In the genomic region with DNA sequence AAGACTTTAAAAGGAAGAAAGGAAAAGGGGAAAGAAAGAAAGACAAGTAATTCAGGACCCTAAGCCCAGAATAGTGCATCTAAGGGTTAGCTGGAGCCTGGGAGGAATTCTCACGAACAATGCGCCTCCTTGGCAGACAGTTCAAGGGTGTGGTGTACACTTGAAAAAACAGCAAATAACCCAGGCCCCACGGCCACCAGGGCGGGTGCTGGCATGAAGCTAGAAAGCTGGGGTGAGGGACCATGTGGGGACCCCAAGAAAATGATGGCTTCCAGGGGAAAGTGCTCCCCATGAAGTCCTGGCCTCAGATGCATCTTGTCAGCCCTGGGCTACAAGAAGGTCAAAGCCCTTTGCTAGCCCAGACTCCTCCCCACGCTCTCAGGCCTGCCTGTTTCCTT, we compare ENCODE assay signal across 12 mouse cellular contexts. TPM values are rescaled to one million over a fixed set of nuclear protein-coding genes. Genes with fewer than 3 reads are reported as not detected.
DNase-seq lines count a peak whose midpoint lies in the region; ATAC-seq and TF ChIP-seq lines count a peak whose summit lies in the region.
"Had no signal": no experiment of that assay in that cellular context is flagged by ENCODE, and none has a peak within 500 bp of the region (broad histone marks: within the 10 kb centered on the region; RNA-seq: fewer than 3 reads in every experiment).

No protein-coding gene starts in this region.

- DNase-seq in hindbrain, postnatal 0 days (ENCODE audit: low spot score), result no peak
- DNase-seq in Patski (ENCODE audit: low read depth, low spot score), result no peak
- DNase-seq in embryonic facial prominence, embryonic 14.5 days (ENCODE audit: low spot score), result no peak
- DNase-seq in lung, adult 2 months, result peak; percentile 39
- no peak for DNase-seq in embryo, embryonic 11 days
- no peak for DNase-seq in ovary, adult 18-20 months (ENCODE audit: low spot score)
- DNase-seq: cerebellum, adult 11-12 months; kidney, adult 9 months had no signal

- H3K27me3 ChIP-seq in hindbrain, postnatal 0 days (ENCODE audit: insufficient read depth, low read length), result no peaks in the 10 kb centered on the region
- H3K27me3 ChIP-seq in hindbrain, embryonic 13.5 days, result no peaks in the 10 kb centered on the region
- no peaks in the 10 kb centered on the region for H3K27me3 ChIP-seq in Patski
- no peaks in the 10 kb centered on the region for H3K27me3 ChIP-seq in embryonic facial prominence, embryonic 14.5 days (replicated peaks; ENCODE audit: control insufficient read depth, insufficient read depth, low read length)
- H3K27me3 ChIP-seq: CH12.LX had no signal

- in situ Hi-C loops in Patski (cut with MboI; ENCODE audit: low pct_unique_long_range_greater_than_20kb), result no loop called here

- H3K9ac ChIP-seq in hindbrain, postnatal 0 days (replicated peaks; ENCODE audit: low read length), result no peak overlapping the region
- no peak overlapping the region for H3K9ac ChIP-seq in hindbrain, embryonic 13.5 days
- H3K9ac ChIP-seq in embryonic facial prominence, embryonic 14.5 days (ENCODE audit: low read depth, low read length), result no peak overlapping the region
- H3K9ac ChIP-seq: limb, embryonic 12.5 days had no signal

- no peak for TF ChIP-seq POLR2A in lung, adult 2 months (IDR thresholded peaks at IDR 0.05; ENCODE audit: borderline replicate concordance, extremely low read depth, low read depth, low read length)

- 59% methylated on average over 5 of the region's 5 CpGs for WGBS in hindbrain, postnatal 0 days
- WGBS in hindbrain, embryonic 13.5 days, result 83% methylated on average over 5 of the region's 5 CpGs
- 66% methylated on average over 5 of the region's 5 CpGs for WGBS in embryonic facial prominence, embryonic 14.5 days
- WGBS in lung, adult 2 months, result 16% methylated on average over 5 of the region's 5 CpGs

- ATAC-seq in hindbrain, postnatal 0 days, result no peak
- no peak for ATAC-seq in hindbrain, embryonic 13.5 days (ENCODE audit: low FRiP score)
- peak; percentile 12 for ATAC-seq in Patski
- ATAC-seq in embryonic facial prominence, embryonic 14.5 days (ENCODE audit: low read depth), result no peak; the same call in 1 of the 2 replicates
- ATAC-seq in frontal cortex, adult (ENCODE audit: low TSS enrichment), result no peak

- TF ChIP-seq CTCF in hindbrain, postnatal 0 days (IDR thresholded peaks at IDR 0.05; ENCODE audit: low read depth), result no peak
- TF ChIP-seq CTCF in Patski (IDR thresholded peaks at IDR 0.05), result no peak
- TF ChIP-seq CTCF in lung, adult 2 months (IDR thresholded peaks at IDR 0.05; ENCODE audit: insufficient read depth, low read length), result no peak

- H3K4me2 ChIP-seq in hindbrain, postnatal 0 days (ENCODE audit: low read depth, low read length), result no peak overlapping the region
- H3K4me2 ChIP-seq in hindbrain, embryonic 13.5 days, result no peak overlapping the region
- H3K4me2 ChIP-seq in embryonic facial prominence, embryonic 14.5 days (ENCODE audit: low read depth, low read length), result no peak overlapping the region
- H3K4me2 ChIP-seq: limb, embryonic 12.5 days had no signal

- H3K27ac ChIP-seq in hindbrain, postnatal 0 days, result peak overlapping the region; percentile 36; the same call in 1 of the 2 replicates
- H3K27ac ChIP-seq in hindbrain, embryonic 13.5 days, result no peak overlapping the region
- 0 out of 2 replicates have a peak overlapping the region, but pooled peaks have one; percentile 55 for H3K27ac ChIP-seq in embryonic facial prominence, embryonic 14.5 days (replicated peaks; ENCODE audit: low read depth, low read length)
- H3K27ac ChIP-seq: limb, embryonic 12.5 days had no signal

- H3K36me3 ChIP-seq in hindbrain, postnatal 0 days (ENCODE audit: insufficient read depth, low read length), result no peaks in the 10 kb centered on the region
- H3K36me3 ChIP-seq in hindbrain, embryonic 13.5 days, result no peaks in the 10 kb centered on the region
- no peaks in the 10 kb centered on the region for H3K36me3 ChIP-seq in embryonic facial prominence, embryonic 14.5 days (ENCODE audit: control insufficient read depth, insufficient read depth, low read length)
- H3K36me3 ChIP-seq: limb, embryonic 12.5 days had no signal

- CTCF ChIA-PET in Patski (lab: Charles Lee), result interaction anchor here (1.5 kb wide), 1 partner anchor 91 kb away, joined by 4 read pairs; no protein-coding TSS in a partner anchor

- H3K4me3 ChIP-seq in hindbrain, postnatal 0 days (ENCODE audit: low read length), result no peak overlapping the region
- H3K4me3 ChIP-seq in hindbrain, embryonic 13.5 days, result no peak overlapping the region
- H3K4me3 ChIP-seq in embryonic facial prominence, embryonic 14.5 days (ENCODE audit: low read depth, low read length), result no peak overlapping the region
- H3K4me3 ChIP-seq in lung, adult 2 months (replicated peaks; ENCODE audit: extremely low read depth, low read depth, low read length), result no peak overlapping the region
- H3K4me3 ChIP-seq: limb, embryonic 12.5 days had no signal

- POLR2A ChIA-PET in Patski (lab: Charles Lee), result interaction anchor here (1.6 kb wide), 1 partner anchor 36 kb away, joined by 6 read pairs; no protein-coding TSS in a partner anchor

- no peaks in the 10 kb centered on the region for H3K9me3 ChIP-seq in hindbrain, postnatal 0 days (ENCODE audit: low read length)
- no peaks in the 10 kb centered on the region for H3K9me3 ChIP-seq in hindbrain, embryonic 13.5 days
- no peaks in the 10 kb centered on the region for H3K9me3 ChIP-seq in embryonic facial prominence, embryonic 14.5 days (ENCODE audit: control insufficient read depth, low read length)
- H3K9me3 ChIP-seq: limb, embryonic 12.5 days had no signal

- H3K4me1 ChIP-seq in hindbrain, postnatal 0 days (ENCODE audit: insufficient read depth, low read length), result peaks cover 7% of the 10 kb centered on the region; the same call in 1 of the 2 replicates
- H3K4me1 ChIP-seq in hindbrain, embryonic 13.5 days (replicated peaks), result peaks cover 15% of the 10 kb centered on the region
- H3K4me1 ChIP-seq in embryonic facial prominence, embryonic 14.5 days (ENCODE audit: control insufficient read depth, insufficient read depth, low read length), result peaks cover 17% of the 10 kb centered on the region
- H3K4me1 ChIP-seq in lung, adult 2 months (ENCODE audit: control insufficient read depth, insufficient read depth, low read length), result peaks cover 35% of the 10 kb centered on the region

RNA-seq across cellular contexts. Expression of gene Ntn1, which starts 58.6 kb away (rescaled TPM):
- 81.7 and 101 TPM in 2 replicates for total RNA-seq in hindbrain, postnatal 0 days (2014; rRNA removed)
- 13.8 and 14.3 TPM in 2 replicates for polyA plus RNA-seq in hindbrain, postnatal 0 days (2015; fragmentation: Nextera tagmentation; extraction: Ambion mirVana)
- polyA plus RNA-seq in hindbrain, embryonic 13.5 days (2015; fragmentation: Nextera tagmentation; extraction: Ambion mirVana), result 22.3 and 26.4 TPM in 2 replicates
- 67.1 TPM for polyA plus RNA-seq in Patski (2021)
- polyA plus RNA-seq in embryonic facial prominence, embryonic 14.5 days (2014; fragmentation: Nextera tagmentation; extraction: Ambion mirVana), result 4.6 and 6.3 TPM in 2 replicates
- 58.8 and 65.7 TPM in 2 replicates for polyA plus RNA-seq in lung, adult 2 months (2012; rRNA removed)
